Mouse (Mus musculus): ENCODE results near the gene Lpcat2.
"Not testable (repeated sequence)": the region's sequence is repeated elsewhere in the genome, so short reads cannot be mapped to it uniquely, and the experiment has no call there.

The Lpcat2 gene

DNA sequence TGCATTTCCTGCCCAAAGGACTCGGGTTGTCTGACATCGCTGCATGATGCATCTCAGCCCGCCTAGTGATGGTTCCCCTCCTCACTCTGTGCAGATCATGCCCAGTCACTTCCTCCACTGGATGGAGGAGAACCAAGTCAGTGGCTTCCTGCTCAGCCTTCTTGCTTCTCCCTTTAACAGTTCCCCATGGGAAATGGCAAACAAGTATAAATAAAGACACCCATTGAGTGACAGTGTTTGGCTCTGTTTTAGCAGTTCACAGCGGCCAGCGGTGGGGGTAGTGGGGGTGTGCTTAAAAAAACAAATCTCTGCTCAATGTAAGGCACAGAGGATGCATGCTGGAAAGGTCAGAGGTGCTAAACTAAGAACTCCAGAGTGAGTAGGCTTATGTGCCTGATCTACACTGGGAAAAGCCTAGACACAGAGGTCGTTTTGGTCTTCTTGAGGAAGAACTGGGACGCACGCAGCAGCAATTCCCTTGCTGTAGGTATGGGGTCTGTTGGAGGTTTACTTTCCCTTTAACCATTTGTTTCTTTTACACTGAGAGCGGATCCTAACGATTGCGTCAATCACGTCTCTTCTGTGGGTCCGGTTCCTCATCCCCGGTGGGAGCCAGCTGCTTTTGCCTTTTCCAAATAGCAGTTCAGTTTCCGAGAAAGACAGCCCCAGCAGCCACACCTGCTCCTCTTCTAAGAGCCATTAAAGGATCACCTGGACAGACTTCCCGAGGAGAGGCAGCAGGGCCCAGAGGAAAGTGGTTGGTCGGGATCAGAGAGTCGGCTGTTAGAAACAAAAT is 1.8 kb upstream of the Lpcat2 start:
- no peak for DNase-seq (ENCODE audit: low read depth in 2 of 2, low spot score in 2 of 2)

DNA sequence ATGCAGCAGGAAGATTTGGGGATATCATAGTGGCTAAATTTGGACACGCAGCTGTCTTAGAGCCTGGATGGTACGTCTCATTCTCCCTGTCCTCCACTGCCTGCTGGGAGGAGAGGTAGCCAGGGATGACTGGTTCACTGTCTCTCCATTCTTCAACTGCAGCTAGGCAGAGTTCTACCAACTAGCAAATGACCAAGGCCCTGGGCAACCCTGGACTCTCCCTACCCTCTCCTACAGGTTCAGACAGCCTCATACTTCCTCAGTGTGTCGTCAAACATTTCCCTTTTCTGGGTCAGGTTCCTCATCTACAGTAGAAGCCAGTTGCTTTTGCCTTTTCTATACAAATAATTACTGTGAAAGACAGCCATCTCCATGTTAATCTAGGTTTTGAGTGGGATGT is 466 bp upstream of the Lpcat2 start:
- no peak for DNase-seq (ENCODE audit: low read depth in 2 of 2, low spot score in 2 of 2)

DNA sequence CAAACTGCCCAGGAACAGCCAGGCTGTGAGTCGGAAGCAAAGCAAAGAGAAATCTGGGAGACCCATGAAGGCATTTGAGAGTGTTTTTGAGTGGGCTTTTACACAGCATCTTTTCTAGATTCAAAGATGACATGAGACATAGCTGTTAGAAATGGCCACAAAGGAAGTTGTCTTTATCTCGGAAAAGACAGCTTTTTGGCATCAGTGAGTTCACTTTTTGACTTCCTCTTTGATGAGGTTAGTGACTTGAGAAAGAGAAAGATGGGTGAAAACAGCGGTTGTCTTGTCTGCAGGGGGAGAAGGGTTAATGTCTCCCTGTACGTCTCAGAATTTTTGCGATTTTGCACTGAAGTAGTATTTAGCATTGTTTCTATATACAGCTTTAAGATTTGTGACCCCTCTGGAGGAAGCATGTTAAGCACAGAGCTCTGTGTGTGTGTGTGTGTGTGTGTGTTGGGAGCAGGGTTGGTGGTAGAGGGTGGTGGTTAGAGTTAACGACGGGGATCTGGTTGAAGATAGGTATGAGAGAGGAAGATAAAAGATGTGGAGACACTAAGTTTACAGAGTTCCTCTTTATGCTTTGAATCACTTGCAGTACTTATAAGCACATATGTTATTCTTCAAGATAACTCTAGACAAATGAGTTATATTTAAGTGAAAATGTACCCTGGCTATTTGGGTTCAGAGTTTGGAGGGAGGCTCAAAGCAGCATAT is 1.3 kb downstream of the Lpcat2 start:
- no peak for DNase-seq (ENCODE audit: low read depth in 2 of 2, low spot score in 2 of 2)

DNA sequence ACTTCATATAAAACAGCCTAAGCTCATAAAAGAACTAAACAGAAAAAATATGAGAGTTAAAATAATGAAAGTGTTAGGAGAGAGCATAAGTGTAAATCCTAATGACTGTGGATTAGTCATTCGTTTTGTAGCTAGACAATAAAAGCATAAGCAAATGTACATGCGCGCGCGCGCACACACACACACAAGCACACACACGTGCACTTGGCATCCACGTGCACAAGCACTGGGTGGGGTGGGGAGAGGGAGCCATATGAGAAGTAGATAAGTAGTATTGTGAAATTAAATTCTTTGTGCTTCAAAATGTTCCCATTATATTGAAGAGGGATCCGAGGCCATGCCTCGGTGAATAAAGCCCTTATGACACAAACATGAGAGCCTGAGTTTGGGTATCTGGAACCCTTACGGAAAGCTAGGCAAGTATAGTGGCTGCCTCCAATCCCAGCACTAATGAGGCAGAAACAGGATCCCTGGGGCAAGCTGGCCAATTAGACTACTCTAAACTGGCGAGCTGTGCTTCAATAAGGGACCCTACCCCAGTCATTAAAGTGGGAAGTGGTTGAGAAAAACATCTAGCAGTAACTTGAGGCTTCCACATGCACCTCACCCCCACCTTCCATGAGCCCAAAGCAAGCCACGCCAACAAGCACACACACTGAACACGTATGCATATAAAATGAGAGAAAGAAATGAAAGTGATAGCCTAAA is 3.5 kb downstream of the Lpcat2 start:
- DNase-seq (ENCODE audit: low read depth in 2 of 2, low spot score in 2 of 2): no peak

DNA sequence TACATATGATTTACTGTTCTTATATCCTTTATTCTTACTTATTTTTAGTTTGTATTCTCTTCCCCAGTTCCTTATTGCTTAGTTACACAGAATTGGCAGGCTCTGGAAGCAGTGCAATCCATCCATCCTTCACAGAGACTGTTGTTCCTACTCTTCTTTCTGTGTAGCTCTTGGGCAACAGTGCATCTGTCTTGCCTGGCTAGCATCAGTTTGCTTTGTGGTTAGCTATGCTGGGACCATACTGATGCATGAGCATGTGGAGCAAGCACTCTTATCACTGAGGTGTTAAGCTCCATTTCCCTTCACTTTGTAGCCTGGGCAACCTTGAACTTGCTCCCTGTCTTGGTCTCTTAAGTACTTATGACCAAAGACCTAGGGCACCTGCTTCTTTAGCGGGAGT is 6.8 kb downstream of the Lpcat2 start:
- no peak for DNase-seq (ENCODE audit: low read depth in 2 of 2, low spot score in 2 of 2)

DNA sequence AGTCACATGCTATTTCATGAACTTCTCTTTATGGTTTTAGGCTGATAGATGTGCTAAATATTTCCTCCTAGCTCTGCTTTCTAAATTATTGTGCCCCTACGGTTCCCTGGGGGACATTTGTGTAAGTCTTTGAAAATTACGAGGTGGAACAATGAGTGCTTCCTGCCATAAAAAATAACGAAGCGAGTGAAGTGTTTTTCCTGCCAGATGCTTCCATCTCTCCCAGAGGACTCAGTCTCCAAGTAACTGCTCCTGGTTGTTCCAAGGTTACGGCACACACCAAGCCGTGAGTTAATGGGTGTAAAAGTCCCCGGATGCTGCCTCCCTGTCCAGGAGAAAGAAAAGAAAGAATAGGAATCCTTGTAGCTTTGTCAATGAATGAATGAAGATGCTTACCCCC is 15.1 kb downstream of the Lpcat2 start:
- no peak for DNase-seq (ENCODE audit: low read depth in 2 of 2, low spot score in 2 of 2)

DNA sequence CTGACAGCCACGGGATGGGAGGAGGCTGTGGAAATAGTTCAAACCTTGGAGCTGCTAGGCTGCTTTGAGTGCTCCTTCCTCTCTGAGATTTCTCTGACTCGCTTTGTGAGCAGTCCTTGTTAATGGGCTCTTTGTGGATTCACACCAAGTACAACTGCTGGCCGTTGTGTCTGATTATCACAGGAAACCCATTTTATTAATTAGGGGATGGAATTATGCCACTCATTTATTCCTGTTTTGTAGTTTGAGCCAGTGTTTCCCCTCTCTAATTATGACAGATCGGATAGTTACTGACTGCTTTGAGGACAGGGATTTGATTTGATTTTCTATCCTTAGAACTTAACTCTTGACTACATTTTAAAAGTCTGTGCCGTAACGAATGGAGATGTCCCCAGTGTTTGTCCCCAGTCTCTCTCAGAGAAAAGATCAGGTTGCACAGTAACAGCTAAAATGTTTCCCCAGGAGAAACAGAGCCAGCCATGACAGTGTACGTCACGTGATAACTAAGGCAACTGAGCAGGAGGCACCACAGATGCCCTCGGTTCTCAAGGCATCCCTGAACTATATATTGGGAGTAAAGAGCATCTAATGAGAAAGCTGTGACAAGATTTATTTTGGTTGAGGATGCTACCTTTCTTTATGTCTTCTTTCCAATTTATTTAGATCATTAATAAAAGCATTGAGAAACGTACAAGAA is 17.1 kb downstream of the Lpcat2 start:
- no peak for DNase-seq (ENCODE audit: low read depth in 2 of 2, low spot score in 2 of 2)

DNA sequence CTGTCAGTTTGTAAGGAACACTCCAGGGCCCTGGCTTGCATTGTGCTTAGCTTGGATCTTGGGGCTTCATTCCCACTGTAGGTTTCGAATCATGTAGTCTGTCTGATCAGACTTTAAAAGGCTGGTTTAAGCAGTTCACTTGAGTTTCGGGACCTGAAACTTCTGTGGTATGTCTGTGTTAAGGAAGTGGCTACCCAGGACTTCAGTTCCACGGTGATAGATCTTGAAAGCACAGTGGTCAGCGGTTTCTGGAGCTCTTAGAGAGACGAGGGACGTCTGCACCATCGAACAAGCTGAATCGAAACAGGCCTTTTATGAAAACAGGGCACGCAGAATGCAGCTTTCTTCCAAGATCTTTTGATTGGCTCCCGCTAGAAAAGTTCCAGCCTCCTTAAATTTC is 20.7 kb downstream of the Lpcat2 start:
- no peak for DNase-seq (ENCODE audit: low read depth in 2 of 2, low spot score in 2 of 2)

DNA sequence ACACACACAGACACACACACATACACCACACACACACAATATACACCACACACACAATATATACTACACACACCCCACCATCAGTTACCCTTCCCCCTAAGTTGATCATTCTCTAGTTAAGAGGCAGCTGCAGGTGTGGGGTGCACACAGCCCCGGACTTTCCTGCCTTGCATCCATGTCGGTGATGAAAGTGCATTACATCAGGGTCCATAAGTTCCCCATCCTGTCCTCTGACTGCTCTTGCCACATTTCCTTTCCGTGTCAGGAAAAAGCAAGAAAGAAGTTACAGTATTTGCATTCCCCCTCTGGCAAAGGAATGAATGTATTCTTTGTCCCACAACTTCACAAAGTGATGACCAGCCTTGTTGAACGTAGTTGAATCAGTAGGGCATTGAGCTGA is 26.1 kb downstream of the Lpcat2 start:
- no peak for DNase-seq (ENCODE audit: low read depth in 2 of 2, low spot score in 2 of 2)

DNA sequence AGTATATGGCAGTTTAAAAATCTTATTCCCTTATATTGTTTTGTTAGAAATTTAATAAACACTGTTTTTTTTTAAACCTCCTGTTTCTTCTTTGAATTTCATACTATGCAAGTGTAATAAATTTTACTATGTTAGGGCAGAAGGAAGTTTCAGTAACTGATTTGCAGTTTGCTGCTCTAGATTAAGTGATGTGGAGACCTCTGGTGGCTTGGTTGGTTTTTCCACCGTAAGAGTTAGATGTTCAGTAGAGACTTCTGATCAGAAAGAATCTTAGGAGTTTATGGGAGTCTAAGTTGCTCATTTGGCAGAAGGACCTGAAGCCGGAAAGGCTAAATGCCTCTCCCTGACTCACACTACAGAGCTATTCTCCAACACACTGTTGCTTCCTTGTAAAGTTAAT is 28.6 kb downstream of the Lpcat2 start:
- DNase-seq (ENCODE audit: low read depth in 2 of 2, low spot score in 2 of 2): no peak

DNA sequence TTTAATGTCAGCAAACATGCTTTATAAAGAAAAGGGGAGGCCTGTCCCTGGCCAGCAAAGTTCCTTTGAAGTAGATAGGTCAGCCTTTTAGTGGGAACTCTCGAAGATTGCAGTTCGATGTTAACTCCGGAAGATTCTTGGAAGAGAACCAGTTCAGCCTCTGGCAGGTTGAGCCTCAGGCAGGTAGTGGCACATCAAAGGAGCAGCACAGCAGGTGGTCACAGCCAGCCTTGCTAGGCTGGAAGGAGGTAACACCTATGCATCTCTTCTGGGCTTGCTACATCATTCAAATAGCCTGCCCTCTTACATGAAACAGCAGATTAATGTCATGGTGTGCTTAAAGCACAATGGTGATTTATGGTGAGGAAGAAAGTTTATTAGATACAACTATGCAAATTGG is 37.1 kb downstream of the Lpcat2 start:
- not testable (repeated sequence) for DNase-seq (ENCODE audit: low read depth in 2 of 2, low spot score in 2 of 2)

DNA sequence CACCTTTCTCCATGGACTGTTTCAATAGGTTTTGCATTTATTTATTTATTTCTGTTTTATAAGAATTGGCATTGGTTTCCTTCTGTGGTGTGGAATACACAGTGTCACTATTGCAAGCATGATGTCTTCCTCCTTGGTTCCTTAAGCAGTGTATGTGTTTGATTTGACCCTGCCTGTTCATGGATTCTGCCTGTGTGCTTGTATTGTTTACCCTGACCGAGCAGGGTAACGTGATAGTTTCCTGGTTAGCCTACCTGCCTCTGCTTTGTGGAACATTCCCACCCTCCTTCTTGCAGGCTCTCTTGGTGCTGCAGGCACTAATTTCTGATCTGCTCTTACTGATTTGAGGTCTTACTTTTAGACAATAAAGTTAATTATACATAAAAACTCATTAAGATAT is 38.7 kb downstream of the Lpcat2 start:
- DNase-seq (ENCODE audit: low read depth in 2 of 2, low spot score in 2 of 2): no peak

DNA sequence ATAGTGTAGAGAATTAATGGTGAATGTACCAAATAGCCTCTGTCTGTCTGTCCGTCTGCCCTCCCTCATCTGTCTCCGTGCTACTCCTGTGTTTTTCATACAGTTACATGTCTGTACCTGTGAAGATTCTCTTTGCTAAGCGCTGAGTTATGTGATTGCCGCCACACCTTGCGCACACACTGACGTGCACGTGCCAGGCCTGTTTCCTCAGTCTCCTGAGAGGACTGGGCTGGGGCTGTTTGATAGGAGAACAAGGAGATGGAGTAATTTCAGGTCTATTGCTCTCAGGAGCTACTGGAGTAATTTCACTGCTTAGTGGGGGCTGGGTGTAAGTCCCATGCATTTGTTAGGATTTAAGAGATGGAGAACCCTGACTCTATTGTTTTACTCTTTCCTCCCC is 39.9 kb downstream of the Lpcat2 start:
- DNase-seq (ENCODE audit: low read depth in 2 of 2, low spot score in 2 of 2): no peak

DNA sequence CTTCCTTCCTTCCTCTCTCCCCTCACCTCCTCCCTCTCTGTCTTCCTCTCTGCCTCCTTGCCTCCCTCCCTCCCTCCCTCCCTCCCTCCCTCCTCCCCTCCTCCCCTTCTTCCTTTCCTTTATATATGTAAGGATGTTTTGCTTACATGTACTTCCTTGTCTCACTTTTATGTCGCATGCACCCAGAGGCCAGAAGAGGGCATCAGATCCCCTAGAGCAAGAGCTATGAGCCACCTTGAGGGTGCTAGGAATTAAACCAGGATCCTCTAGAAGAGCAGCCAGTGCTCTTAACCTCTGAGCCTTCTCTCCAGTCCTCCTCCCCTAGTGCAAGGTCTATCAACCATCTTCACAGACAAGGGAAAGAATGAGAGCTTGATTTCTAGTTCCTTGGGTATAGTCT is 40.9 kb downstream of the Lpcat2 start:
- no peak for DNase-seq (ENCODE audit: low read depth in 2 of 2, low spot score in 2 of 2)

DNA sequence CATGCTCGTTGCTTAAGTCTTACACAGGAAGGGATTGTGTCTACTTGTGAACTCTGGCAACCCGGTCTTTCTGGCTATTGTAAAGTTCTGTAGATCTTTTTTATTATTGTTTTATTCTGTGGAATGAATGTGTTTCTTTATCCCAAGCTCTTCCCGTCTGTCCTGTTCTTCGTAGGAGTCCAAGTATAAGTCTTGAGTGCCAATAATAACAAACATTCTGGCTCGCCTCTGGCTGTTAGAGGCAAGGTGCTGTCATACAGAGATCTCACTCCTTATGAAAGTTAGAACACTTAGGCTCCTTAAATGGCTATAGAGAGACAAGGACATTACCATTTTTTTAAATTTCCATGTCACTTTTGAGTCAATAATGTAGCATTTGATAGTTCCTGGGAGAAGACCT is 41.5 kb downstream of the Lpcat2 start:
- no peak for DNase-seq (ENCODE audit: low read depth in 2 of 2, low spot score in 2 of 2)

DNA sequence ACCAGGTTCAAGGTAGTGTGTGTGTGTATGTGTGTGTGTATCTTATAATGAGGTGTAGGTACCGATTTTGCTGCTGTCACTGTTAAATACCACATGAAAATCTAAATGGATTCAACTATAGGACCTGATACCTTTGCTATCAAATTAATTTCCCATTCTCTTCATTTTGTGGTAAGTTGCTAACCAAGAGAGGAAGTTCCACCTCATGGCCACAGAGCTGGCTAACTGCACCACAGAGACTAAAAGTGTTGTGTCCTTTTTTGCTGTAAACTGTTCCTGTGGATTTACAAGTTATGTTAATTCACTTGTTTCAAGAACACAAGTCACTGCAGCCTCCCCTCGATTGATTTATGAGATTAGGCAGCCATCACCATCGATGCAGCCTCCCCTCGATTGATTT is 42.7 kb downstream of the Lpcat2 start:
- DNase-seq (ENCODE audit: low read depth in 2 of 2, low spot score in 2 of 2): no peak

DNA sequence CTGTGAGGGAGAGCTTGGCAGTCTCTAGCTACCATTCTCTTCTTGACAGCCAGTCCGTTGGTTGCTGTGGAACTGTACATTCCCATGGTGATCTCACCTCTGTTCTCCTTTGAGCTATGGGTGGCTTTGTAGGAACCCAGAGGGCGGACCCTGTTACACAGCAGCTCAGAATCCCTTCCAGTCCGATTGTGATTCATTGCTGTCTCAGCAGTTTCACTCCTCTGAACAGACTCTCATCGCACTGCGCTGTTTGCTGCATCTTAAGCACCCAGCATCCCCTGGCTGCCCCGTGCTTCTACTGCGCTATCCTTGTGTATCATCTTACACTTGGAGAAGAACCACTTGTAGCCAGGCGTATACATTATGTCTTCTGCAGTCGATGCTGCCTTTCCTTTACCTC is 44.5 kb downstream of the Lpcat2 start:
- no peak for DNase-seq (ENCODE audit: low read depth in 2 of 2, low spot score in 2 of 2)

DNA sequence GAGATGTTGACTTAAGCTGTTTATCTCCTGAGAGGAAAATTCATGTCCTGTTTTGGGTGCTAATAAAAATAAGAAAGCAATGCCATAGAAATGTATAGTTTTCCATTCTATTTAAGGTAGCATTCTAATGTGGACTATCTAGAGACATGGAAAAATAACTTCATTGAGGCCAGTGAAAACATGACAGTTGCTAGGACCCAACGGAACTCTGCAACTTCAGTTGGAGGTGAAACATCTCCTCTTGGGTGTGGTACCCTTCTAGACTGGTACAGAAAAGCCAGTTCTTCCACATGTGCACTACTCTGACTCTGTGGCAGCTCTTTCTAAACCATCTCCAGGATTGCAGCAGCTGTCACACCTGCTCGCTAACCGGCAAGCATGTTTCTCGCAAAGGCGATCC is 46.0 kb downstream of the Lpcat2 start, which contains the start of gene Capns2:
TSS of gene Capns2 (plus strand) at position 301 of the 400 bp plus-strand sequence.
- DNase-seq (ENCODE audit: low read depth in 2 of 2, low spot score in 2 of 2): no peak

DNA sequence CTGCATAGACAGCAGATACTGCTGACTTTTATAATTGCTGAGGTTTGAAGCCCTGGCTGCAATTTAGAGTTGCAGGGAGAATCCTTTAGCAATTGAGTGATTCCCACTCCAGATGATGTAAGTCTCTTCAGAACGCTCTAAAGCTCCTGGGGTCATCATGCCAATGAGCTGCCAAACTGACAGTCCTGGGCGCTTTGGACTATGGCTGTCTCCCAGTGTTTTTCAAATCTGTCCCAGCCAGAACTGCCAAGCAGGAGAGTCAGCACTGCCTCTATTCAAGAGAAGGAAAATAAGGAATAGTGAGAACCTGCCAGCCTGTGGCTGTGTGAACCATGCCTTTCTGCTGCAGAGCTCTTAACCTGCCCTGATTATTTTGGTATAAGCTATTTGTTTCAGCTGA is 47.8 kb downstream of the Lpcat2 start:
- no peak for DNase-seq (ENCODE audit: low read depth in 2 of 2, low spot score in 2 of 2)

DNA sequence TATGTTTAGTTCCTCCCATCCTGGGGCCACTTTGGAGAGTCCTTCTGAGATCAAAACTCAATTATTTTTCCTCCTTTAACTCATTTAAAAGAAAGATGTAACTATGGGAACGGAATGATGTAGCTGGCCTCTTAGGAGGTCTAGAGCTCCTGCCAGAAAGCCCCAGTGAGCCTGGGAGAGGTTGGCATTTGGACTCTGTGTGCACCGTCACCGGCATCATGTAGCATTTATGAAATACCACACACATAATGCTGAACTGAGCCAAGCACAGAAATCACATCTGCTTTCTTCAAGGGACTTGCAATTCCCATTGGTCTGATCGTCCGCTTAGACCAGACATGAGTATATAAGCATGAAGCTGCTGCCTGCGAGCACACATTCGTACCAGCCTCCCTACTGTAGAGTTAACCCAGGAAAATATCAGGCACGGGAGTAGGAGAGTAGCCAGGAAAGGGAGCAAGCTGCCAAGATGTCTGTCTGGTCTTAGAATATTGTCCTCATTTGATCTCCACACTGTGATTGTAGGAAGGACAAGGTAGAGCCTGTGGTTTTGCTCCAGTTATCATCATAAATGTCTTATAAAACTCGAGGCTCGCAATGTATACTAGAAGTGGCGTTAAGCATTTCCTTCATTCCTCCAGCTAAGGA is 48.5 kb downstream of the Lpcat2 start:
- DNase-seq (ENCODE audit: low read depth in 2 of 2, low spot score in 2 of 2): no peak

DNA sequence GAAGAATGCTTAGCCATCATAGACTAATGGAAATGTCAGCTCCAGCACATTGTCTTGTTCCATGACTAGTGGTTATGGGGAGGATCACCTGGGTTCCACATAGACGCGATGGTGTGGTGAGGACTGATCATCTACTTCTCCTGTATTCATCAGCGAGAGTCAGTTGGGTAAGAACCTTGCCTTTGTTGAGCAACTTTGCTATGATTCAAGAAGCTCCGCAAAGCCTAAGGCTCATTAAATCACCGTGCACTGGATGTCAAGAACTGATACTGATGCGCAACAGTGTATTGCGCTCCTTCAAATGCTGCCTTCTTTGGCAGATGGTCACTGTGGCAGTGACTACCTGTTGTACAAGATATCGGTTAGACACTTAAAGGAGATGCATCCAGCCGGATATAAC is 51.4 kb downstream of the Lpcat2 start:
- no peak for DNase-seq (ENCODE audit: low read depth in 2 of 2, low spot score in 2 of 2)

Data from CD8-positive naive resting alpha-beta T cell, adult 2 months (primary cell).